Mouse (Mus musculus) liver, embryonic 15.5 days (tissue): ENCODE results near the gene Pitpnc1. TPM values are rescaled to one million over a fixed set of nuclear protein-coding genes. Genes with fewer than 3 reads are reported as not detected.
A peak's percentile ranks its signal among the peaks of the same experiment; 100 is the strongest.

Experiments
- ATAC-seq: fragments of 200-750 bp; cut with Nextera tagmentation; 2 replicates; pipeline ENCODE4 v1.8.0; 2017; ENCODE audit warnings: moderate number of reproducible peaks, mild to moderate bottlenecking, moderate library complexity; ENCODE audit not compliant: insufficient read depth
- H3K27ac ChIP-seq: fragments of 300-500 bp; sonication (generic); replicated peaks from 2 replicates; pipeline ENCODE4 v1.5.1; 2015; ENCODE audit warnings: mild to moderate bottlenecking, inconsistent platforms
- H3K27me3 ChIP-seq: fragments of 300-500 bp; sonication (generic); 2 replicates; pipeline ENCODE4 v1.6.1; 2015; ENCODE audit warnings: mild to moderate bottlenecking, inconsistent platforms
- H3K36me3 ChIP-seq: fragments of 300-500 bp; sonication (generic); replicated peaks from 2 replicates; pipeline ENCODE4 v1.6.1; 2015; ENCODE audit warnings: moderate library complexity, mild to moderate bottlenecking, inconsistent platforms
- H3K4me1 ChIP-seq: fragments of 300-500 bp; sonication (generic); replicated peaks from 2 replicates; pipeline ENCODE4 v1.6.1; 2015; ENCODE audit warnings: inconsistent platforms
- H3K4me2 ChIP-seq: fragments of 300-500 bp; sonication (generic); 2 replicates; pipeline ENCODE4 v1.6.1; 2015; ENCODE audit warnings: moderate library complexity, mild to moderate bottlenecking, inconsistent platforms
- H3K4me3 ChIP-seq: fragments of 300-500 bp; sonication (generic); replicated peaks from 2 replicates; pipeline ENCODE4 v1.5.1; 2015; ENCODE audit warnings: mild to moderate bottlenecking, inconsistent platforms
- H3K9ac ChIP-seq: fragments of 300-500 bp; sonication (generic); 2 replicates; pipeline ENCODE4 v1.6.1; 2015; ENCODE audit warnings: moderate library complexity, mild to moderate bottlenecking, inconsistent platforms
- H3K9me3 ChIP-seq: fragments of 300-500 bp; sonication (generic); replicated peaks from 2 replicates; pipeline ENCODE4 v1.6.1; 2016; ENCODE audit warnings: inconsistent platforms
- WGBS: fragments of 180-500 bp; shearing (Covaris S2); methylation state at CpG from one replicate; pipeline ENCODE4 v1.1.7; 2015; ENCODE audit warnings: mixed read lengths; ENCODE audit not compliant: insufficient replicate concordance; 5-methylcytosine and 5-hydroxymethylcytosine counted together
- polyA plus RNA-seq: library from polyadenylated mRNA; unstranded; fragments of >200 nt; fragmentation: Nextera tagmentation; extraction: Ambion mirVana; gene quantifications from 2 replicates; pipeline ENCODE4 v1.2.1, GENCODE M21; 2015

Gene Pitpnc1
- polyA plus RNA-seq, 1 experiment from 2014 or later = 7.0 TPM

DNA sequence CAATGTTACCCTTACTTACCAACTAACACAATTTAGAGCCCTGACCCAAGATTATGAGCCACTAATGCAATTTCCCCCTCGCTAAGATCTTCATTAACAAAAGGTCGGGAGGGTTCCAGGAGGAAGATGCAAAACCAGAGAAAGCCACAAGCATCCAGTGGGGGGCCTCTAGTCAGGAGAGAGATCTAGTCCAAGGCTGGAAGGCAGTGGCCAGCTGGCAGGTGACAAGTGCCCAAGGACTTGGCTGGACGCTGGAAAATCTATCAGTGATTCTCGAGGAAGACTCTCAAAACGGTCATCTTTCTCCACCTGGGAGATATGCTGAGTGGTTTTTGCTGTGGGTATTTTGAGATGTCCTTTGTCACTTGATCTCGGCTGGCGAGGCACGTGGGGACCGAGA lies 196.3 kb downstream of the Pitpnc1 start:
- H3K36me3 ChIP-seq = no peaks in the 10 kb centered on the region
- H3K4me1 ChIP-seq = peaks cover 17% of the 10 kb centered on the region
- H3K4me3 ChIP-seq = no peak overlapping the region
- H3K27ac ChIP-seq = no peak overlapping the region
- H3K4me2 ChIP-seq = no peak overlapping the region
- no peak for ATAC-seq
- no peaks in the 10 kb centered on the region for H3K27me3 ChIP-seq
- no peaks in the 10 kb centered on the region for H3K9me3 ChIP-seq
- WGBS = 72% methylated on average over 9 of the region's 9 CpGs
- H3K9ac ChIP-seq = no peak overlapping the region

DNA sequence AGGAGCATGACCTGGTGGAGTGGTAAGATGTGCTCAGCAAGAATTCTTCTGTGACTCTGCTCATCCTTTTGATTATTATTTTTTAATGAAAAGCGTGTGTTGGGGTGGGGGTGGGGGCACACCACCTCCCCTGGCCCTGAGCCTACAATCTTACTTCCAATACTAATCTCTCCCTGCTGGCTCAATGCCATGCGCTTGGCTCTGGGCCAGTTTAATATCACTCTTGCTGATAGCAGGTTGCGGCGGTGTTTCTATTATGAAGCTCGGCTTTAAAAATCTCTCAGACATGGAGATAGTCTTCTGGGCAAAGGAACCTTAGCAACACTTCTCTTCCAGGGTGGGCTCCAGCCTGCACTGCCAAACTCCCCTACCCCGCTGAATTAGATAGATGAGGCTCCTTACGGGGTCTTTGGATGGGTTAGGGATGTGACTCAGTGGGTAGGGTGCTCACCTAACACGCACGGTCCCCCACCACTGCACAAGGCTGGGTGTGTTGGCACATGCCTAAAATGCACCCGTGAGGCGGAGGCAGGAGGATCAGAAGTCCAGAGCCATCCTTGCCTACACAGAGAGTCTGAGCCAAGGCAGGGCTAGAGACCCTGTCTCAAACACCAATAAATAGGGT lies 198.0 kb downstream of the Pitpnc1 start:
- Histone ChIP-seq H3K4me1 (peaks cover 15% of the 10 kb centered on the region), H3K9ac (no peak overlapping the region), H3K9me3 (no peaks in the 10 kb centered on the region), H3K4me2 (no peak overlapping the region), H3K4me3 (no peak overlapping the region), H3K36me3 (no peaks in the 10 kb centered on the region), H3K27me3 (no peaks in the 10 kb centered on the region), H3K27ac (no peak overlapping the region)
- WGBS = 82% methylated on average over 11 of the region's 11 CpGs
- no peak for ATAC-seq

DNA sequence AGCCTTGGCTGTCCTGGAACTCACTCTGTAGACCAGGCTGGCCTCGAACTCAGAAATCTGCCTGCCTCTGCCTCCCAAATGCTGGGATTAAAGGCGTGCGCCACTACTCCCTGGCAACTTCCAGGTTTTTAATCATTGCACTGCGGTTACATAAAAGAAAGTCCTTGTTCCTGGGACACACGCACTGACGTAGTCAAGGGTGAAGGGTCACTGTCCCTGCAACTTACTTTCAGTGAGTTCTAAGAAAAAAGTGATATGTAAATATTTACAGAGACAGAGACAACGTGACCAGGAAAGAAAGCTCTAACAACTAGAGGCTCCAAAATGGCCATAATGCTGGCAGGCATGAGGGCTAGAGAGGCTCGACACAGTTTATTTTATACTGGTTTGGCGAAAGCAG lies 199.9 kb downstream of the Pitpnc1 start:
- no peaks in the 10 kb centered on the region for H3K36me3 ChIP-seq
- no peaks in the 10 kb centered on the region for H3K27me3 ChIP-seq
- 70% methylated on average over 9 of the region's 9 CpGs for WGBS
- H3K4me2 ChIP-seq = no peak overlapping the region
- H3K9me3 ChIP-seq = no peaks in the 10 kb centered on the region
- no peak overlapping the region for H3K9ac ChIP-seq
- H3K27ac ChIP-seq = no peak overlapping the region
- no peak for ATAC-seq
- H3K4me1 ChIP-seq = no peaks in the 10 kb centered on the region; the same call in 1 of the 2 replicates
- H3K4me3 ChIP-seq = no peak overlapping the region

DNA sequence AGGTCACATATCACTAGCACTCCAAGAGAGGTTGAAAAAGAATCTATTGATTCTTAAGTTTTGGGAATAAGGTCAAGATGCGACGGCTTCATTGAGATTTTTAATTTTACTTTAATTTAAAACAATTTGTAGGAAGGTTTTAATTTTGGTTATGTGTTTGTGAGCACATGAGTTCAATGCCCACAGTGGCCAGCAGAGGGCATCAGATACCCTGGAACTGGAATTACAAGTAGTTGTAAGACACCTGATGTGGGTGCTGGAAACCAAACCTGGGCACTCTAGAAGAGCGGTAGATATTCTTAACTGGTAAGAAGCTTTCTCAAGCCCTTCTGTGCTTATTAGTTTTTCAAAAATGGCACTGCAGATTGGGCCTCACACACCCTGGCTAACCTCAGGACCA lies 203.0 kb downstream of the Pitpnc1 start:
- Histone ChIP-seq H3K36me3 (no peaks in the 10 kb centered on the region), H3K4me2 (no peak overlapping the region), H3K27ac (no peak overlapping the region), H3K9me3 (no peaks in the 10 kb centered on the region), H3K27me3 (no peaks in the 10 kb centered on the region), H3K4me1 (peaks cover 4% of the 10 kb centered on the region), H3K4me3 (no peak overlapping the region), H3K9ac (no peak overlapping the region)
- ATAC-seq = no peak
- WGBS = 88% methylated on average over 3 of the region's 3 CpGs

DNA sequence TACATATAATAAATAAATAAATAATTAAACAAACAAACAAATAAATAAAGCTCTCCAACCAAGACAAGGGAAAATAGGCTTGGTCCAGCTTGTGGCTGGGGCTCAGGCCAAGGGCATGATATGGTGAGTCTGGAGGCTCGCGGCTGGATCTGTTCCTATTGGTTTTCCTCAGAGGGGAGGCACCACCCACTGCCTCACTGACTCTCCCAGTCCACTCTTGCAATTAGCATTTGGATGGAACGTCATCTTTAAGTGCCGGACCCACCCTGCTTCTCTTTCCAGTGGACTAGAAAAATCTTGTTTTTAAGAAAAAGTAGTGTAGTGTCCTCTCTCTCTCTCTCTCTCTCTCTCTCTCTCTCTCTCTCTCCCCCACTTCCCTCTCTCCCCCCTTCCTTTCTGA lies 204.6 kb downstream of the Pitpnc1 start:
- Histone ChIP-seq H3K4me3 (no peak overlapping the region), H3K4me2 (no peak overlapping the region), H3K9me3 (no peaks in the 10 kb centered on the region), H3K27me3 (no peaks in the 10 kb centered on the region), H3K27ac (no peak overlapping the region), H3K4me1 (peaks cover 4% of the 10 kb centered on the region), H3K36me3 (no peaks in the 10 kb centered on the region), H3K9ac (no peak overlapping the region)
- 85% methylated on average over 4 of the region's 4 CpGs for WGBS
- ATAC-seq = no peak

DNA sequence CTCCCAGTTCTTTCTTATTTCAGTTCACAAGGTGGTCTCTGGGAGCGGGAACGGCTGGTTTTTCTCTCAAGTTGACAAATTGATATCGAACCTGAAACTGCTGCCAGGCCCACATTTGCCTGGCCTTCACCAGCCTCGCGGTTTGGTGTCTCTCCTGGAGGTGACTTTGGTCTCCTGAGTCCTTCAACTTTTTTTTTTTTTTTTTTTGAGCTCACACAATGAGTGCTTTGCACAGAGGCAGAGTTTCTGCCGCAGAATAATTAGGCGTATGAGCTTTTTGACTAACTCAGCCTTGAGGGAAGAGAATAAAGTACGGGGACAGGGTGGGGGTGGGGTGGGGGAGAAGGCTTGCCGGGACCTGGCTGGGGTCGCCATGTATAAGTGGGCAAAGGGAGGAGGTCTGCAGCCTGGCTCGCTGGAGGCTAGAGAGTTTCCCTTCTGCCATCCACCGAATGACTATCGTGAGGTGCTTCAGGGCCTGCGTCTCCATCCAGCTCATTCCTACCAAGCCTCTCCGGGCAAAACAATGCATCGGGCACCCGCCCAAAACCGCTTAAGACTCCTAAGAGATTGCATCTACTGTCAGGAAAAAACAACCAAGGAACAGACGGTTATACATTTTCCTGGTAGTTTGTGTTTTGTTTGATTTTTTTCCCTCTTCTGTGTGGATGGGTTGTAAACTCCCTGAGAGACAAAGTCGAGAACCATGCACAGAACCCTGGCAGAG lies 205.4 kb downstream of the Pitpnc1 start:
- Histone ChIP-seq H3K4me2 (no peak overlapping the region), H3K9ac (no peak overlapping the region), H3K27me3 (no peaks in the 10 kb centered on the region), H3K4me3 (no peak overlapping the region), H3K36me3 (no peaks in the 10 kb centered on the region), H3K27ac (no peak overlapping the region), H3K4me1 (peaks cover 4% of the 10 kb centered on the region; the same call in 1 of the 2 replicates), H3K9me3 (no peaks in the 10 kb centered on the region)
- WGBS = 77% methylated on average over 20 of the region's 20 CpGs
- no peak for ATAC-seq

DNA sequence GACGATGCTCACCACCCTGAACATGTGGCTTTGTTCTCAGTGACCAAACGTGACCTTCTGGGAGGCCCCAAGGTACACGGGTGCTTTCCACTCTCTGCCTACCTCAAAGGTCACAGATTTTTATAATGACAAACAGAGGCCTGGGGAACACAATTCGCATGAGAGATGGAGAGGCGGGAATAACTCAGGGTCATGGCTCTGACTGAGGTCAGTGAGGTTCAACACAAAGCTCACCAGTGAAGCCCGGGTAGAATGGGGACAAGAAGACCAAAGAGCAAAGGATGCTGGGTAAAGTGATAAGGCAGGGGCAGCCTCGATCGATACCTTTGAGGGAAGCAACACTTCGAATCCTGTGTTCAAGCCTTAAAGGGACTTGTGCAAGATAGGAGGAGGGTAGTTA lies 206.7 kb downstream of the Pitpnc1 start:
- H3K4me1 ChIP-seq = peaks cover 4% of the 10 kb centered on the region; the same call in 1 of the 2 replicates
- H3K9me3 ChIP-seq = no peaks in the 10 kb centered on the region
- H3K9ac ChIP-seq = no peak overlapping the region
- H3K27ac ChIP-seq = no peak overlapping the region
- 64% methylated on average over 9 of the region's 9 CpGs for whole genome bisulfite sequencing
- no peak overlapping the region for H3K4me3 ChIP-seq
- no peaks in the 10 kb centered on the region for H3K36me3 ChIP-seq
- H3K4me2 ChIP-seq = no peak overlapping the region
- ATAC-seq = peak; percentile 34
- no peaks in the 10 kb centered on the region for H3K27me3 ChIP-seq

DNA sequence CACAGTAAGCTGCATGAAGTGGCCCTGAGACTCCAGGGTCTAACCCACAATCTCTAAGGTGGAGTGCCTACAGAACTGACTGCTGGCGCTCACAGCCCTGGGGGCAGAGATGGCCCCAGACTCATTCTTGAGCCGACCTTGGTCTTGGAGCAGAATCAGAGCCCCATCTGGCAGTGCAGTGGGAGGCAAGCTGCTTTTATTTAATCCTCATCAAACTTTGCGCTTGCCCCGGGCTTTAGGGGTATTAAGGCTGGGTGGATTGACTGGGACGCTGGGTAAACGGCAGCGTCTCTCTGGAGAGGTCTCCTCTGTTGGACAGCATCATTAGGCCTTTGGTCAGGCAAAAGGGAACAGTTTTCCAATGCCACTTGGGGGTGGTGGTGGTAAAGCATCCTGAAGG lies 211.1 kb downstream of the Pitpnc1 start:
- H3K4me1 ChIP-seq = 0 out of 2 replicates have a peak, but pooled peaks cover 4% of the 10 kb centered on the region
- 90% methylated on average over 7 of the region's 7 CpGs for WGBS

DNA sequence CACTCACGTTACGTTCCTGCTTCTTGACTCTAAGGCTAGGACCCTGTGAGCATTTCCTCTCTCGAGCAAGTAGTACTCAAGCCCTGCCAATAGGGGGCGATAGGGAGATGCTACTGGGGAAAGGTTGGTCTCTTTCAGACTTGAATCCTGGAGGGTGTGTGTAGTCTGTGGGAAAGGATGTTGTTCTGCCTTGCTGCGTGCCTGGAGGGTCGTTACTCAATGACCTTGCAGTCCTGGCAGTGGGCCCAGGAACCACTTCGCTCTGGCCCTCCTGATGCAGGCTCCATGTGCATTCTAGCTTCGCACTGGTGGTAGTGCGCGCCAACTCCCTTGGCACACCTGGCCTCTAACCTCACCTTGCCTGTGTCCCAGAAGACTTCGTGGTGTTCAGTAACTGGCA lies 215.3 kb downstream of the Pitpnc1 start:
- no peak for ATAC-seq
- Histone ChIP-seq H3K27ac (no peak overlapping the region), H3K4me3 (no peak overlapping the region), H3K27me3 (no peaks in the 10 kb centered on the region), H3K9me3 (no peaks in the 10 kb centered on the region), H3K9ac (no peak overlapping the region), H3K36me3 (peaks cover 13% of the 10 kb centered on the region), H3K4me2 (no peak overlapping the region), H3K4me1 (no peaks in the 10 kb centered on the region)
- 85% methylated on average over 11 of the region's 11 CpGs for WGBS

More for the DNA sequence above, 211.1 kb downstream of the Pitpnc1 start:
- no peaks in the 10 kb centered on the region for H3K36me3 ChIP-seq
- ATAC-seq = no peak
- H3K27me3 ChIP-seq = no peaks in the 10 kb centered on the region
- H3K4me3 ChIP-seq = no peak overlapping the region
- H3K9ac ChIP-seq = no peak overlapping the region
- no peak overlapping the region for H3K4me2 ChIP-seq
- H3K27ac ChIP-seq = no peak overlapping the region
- no peaks in the 10 kb centered on the region for H3K9me3 ChIP-seq

DNA sequence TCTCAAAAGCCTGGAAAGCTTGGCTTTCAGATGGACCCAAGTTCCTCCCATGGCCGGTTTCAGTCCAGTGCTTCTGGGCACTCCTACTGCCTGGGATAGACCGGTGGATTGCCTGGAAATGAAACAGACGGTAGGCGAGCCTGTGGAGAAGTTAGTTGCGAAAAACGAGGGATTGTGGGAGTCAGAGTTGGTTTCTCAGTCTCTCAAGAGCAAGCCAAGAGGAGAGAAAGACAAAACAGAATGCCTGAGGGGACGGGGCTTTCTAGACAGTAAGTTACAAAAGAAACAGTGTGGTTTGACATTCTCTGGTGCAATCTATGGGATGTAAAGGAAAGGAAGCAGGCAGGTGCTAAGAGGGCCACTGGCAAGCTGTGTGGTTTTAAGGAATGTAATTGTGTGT lies 216.3 kb downstream of the Pitpnc1 start:
- no peak overlapping the region for H3K4me3 ChIP-seq
- H3K9ac ChIP-seq = no peak overlapping the region
- no peaks in the 10 kb centered on the region for H3K27me3 ChIP-seq
- H3K9me3 ChIP-seq = no peaks in the 10 kb centered on the region
- 75% methylated on average over 7 of the region's 7 CpGs for WGBS
- H3K4me1 ChIP-seq = no peaks in the 10 kb centered on the region
- H3K27ac ChIP-seq = no peak overlapping the region
- no peak overlapping the region for H3K4me2 ChIP-seq
- ATAC-seq = no peak
- H3K36me3 ChIP-seq = peaks cover 15% of the 10 kb centered on the region

DNA sequence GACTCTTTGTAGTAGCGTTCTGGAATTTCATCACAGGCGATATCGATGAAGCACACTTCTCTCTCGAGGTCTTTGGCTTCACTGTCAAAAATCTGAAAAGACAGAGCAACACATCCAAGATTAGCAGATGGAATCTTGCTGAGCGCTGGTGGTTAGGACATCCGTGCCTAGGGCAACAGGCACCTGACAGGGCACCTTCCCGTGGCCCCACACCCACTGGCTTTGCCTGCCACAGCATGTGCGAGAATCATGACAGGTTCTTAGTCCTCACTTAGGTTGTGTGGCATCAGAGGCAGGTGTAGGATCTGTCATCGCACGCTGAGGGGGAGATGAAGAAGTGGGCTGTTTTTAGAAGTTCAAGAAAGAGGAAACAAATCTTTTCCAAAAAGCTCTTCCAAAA lies 218.5 kb downstream of the Pitpnc1 start:
- no peak overlapping the region for H3K4me2 ChIP-seq
- WGBS = 86% methylated on average over 10 of the region's 10 CpGs
- no peak overlapping the region for H3K4me3 ChIP-seq
- H3K36me3 ChIP-seq = peaks cover 22% of the 10 kb centered on the region
- no peak for ATAC-seq
- no peaks in the 10 kb centered on the region for H3K4me1 ChIP-seq
- H3K9me3 ChIP-seq = no peaks in the 10 kb centered on the region
- no peak overlapping the region for H3K9ac ChIP-seq
- H3K27me3 ChIP-seq = no peaks in the 10 kb centered on the region
- no peak overlapping the region for H3K27ac ChIP-seq
